Mouse (Mus musculus) olfactory bulb, adult 2 months (tissue): ENCODE results near the gene Gpr142. TPM values are rescaled to one million over a fixed set of nuclear protein-coding genes. Genes with fewer than 3 reads are reported as not detected.

Experiments used
- H3K27ac ChIP-seq: fragments of 200-500 bp; 2 replicates; pipeline ENCODE4 v1.5.1; 2012; ENCODE audit warnings: low read depth, low read length; ENCODE audit not compliant: insufficient read depth
- H3K4me1 ChIP-seq: fragments of 200-500 bp; 2 replicates; pipeline ENCODE4 v1.6.1; 2012; ENCODE audit warnings: low read length; ENCODE audit not compliant: control insufficient read depth, insufficient read depth
- H3K4me3 ChIP-seq: fragments of 200-500 bp; 2 replicates; pipeline ENCODE4 v1.5.1; 2012; ENCODE audit warnings: mild to moderate bottlenecking, low read depth, low read length, moderate library complexity; ENCODE audit not compliant: insufficient read depth
- CTCF ChIP-seq: fragments of 200-500 bp; IDR thresholded peaks from 2 replicates; pipeline ENCODE4 v1.5.1; 2012; ENCODE audit warnings: low read depth, mild to moderate bottlenecking, low read length, moderate library complexity; ENCODE audit not compliant: insufficient read depth
- POLR2A ChIP-seq: fragments of 200-500 bp; IDR thresholded peaks from 2 replicates; pipeline ENCODE4 v1.6.1; 2012; ENCODE audit warnings: mild to moderate bottlenecking, low read depth, low read length, moderate library complexity; ENCODE audit not compliant: insufficient read depth
- WGBS: fragments of 180-500 bp; shearing (Covaris S2); methylation state at CpG from one replicate; pipeline ENCODE4 v1.1.7; 2018; 5-methylcytosine and 5-hydroxymethylcytosine counted together
- polyA plus RNA-seq: library from polyadenylated mRNA; stranded (reverse); fragments of >200 nt; gene quantifications from 2 replicates; pipeline ENCODE4 v1.2.4, GENCODE M21; 2012; ENCODE audit warnings: low replicate concordance; ENCODE audit not compliant: missing spikeins, insufficient read depth, insufficient read length

Gpr142 gene
- polyA plus RNA-seq, 1 experiment: not detected

DNA sequence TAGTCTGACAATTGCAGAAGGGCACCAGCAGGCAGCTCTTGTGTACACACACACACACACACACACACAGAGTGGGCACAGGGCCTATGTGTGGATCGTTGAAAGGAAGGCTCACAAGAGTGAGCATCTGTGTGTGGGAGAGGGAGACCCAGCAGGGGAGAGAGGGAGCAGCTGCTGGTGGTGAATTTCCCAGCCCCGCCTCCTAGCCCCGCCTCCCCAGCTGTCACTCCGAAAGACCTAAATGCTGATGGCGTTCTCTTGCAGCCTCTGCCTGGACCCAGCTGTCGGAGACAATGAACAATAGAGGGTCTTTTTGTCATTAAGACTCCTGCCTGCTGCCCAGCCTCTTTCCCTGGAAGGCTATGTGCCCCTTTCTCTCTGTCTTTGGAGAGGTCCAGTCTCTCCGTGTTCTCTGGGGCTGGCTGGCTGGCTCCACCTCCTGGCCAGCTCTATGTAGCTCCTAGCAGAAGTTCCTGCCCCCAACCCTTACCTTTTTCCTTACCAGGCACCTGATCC is 3.4 kb upstream of the Gpr142 start:
- Histone ChIP-seq H3K4me1 (peaks cover 44% of the 10 kb centered on the region), H3K27ac (peak overlapping the region; percentile 76), H3K4me3 (peak overlapping the region; percentile 28)
- TF ChIP-seq POLR2A (no peak), CTCF (no peak)
- 4% methylated on average over 7 of the region's 7 CpGs for WGBS

DNA sequence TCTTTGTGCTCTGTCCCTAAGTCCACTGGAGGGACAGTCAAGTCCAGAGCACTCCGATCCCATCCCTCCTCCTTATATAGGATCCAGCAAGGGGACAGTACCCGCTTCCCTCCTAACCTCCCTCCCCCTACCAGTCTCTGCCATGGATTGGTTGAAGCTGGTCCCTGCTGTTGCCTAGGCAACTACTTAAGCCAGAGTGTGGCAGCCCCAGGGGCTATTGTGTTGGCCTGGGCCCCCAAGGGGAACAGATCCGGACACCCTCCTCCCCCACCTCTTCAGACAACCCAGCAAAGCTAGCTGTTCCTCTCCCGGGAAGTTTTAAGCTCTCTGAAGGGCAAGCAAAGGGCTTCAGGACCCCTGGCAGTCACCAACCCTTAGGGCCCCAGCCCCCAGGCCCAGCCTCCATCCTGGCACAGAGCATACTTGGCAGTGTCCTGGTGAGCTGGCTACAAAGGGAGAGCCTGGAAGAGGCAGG is 2.8 kb upstream of the Gpr142 start, which contains the start of gene Btbd17:
Gene Btbd17, minus strand, starts transcription at position 98 of the 475 bp plus-strand sequence.
- Histone ChIP-seq H3K27ac (peak within 1 kb of the TSS; percentile 76), H3K4me1 (peaks cover 43% of the 10 kb centered on the region), H3K4me3 (peak within 1 kb of the TSS; percentile 28)
- no peak for TF ChIP-seq CTCF
- TF ChIP-seq POLR2A: no peak
- WGBS: 21% methylated on average over 4 of the region's 4 CpGs

- H3K27ac ChIP-seq: no peak overlapping the region
- TF ChIP-seq POLR2A: no peak
- TF ChIP-seq CTCF: no peak
- H3K4me1 ChIP-seq: peaks cover 34% of the 10 kb centered on the region
- H3K4me3 ChIP-seq: no peak overlapping the region
- WGBS: 74% methylated on average over 7 of the region's 7 CpGs
Observed at GRCm38 (mm10) chr11:114797176-114797575, 1.5 kb upstream of the Gpr142 start.

DNA sequence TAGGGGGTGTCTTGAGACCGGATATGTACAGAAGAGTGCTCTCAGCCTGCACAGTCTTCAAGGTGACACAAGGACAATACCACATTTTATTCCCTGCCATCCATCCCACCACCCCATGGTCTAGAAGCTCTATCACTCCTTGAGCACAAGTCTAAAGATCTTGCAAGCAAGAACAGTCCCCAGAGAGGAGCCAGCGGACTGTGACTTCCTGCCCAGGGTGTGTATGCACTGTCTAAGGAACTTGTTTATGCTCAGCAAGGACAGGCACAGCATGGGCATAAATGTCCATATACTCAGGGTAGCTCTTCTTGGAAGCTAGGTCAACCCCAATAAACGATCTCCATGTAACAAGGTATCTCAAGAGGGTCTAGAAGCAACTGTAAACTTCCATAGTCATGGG is 743 bp upstream of the Gpr142 start:
- no peak overlapping the region for H3K27ac ChIP-seq
- peaks cover 34% of the 10 kb centered on the region for H3K4me1 ChIP-seq
- 93% methylated on average over 3 of the region's 3 CpGs for WGBS
- TF ChIP-seq POLR2A (no peak), CTCF (no peak)
- H3K4me3 ChIP-seq: no peak overlapping the region

GRCm38 (mm10) chr11:114801906-114802305 is 3.2 kb downstream of the Gpr142 start:
- no peak overlapping the region for H3K4me3 ChIP-seq
- peaks cover 8% of the 10 kb centered on the region for H3K4me1 ChIP-seq
- WGBS: 82% methylated on average over 1 of the region's 1 CpGs
- TF ChIP-seq CTCF (no peak), POLR2A (no peak)
- H3K27ac ChIP-seq: no peak overlapping the region

DNA sequence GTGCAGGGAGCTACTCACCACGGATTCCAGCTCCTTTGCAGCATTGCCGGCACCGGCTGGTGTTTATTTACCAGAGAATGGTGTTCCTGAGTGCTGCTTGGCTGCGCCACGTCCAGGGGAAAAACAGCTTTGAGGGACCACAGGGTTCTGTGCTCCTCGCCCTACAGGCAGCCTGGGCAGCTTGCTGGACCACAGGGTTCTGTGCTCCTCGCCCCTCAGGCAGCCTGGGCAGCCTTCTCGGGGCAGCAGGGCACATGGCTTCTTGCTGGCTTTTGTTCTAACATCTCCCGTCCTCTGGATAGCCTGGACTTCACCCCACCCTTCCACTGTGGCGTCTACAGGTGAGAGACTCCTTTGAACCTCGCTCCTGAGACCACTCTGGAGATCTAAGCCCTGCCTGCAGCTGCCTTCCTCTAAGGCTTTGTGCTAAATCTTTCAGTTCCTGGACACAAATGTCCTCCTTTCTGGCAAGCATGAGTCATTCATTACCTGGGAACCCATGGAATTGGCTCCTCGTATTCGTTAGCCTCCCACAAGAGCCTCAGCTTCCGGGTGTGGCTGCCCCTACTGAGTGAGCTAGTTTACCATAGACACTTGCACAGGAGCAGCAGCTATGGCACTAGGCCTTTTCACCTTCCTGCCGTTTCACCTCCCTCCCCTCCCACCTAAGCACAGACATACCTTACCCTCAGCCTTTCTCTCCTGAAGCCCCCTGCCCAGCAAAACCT is 4.0 kb downstream of the Gpr142 start:
- 75% methylated on average over 15 of the region's 15 CpGs for WGBS
- no peak overlapping the region for H3K27ac ChIP-seq
- TF ChIP-seq CTCF (no peak), POLR2A (no peak)
- peaks cover 12% of the 10 kb centered on the region for H3K4me1 ChIP-seq
- no peak overlapping the region for H3K4me3 ChIP-seq

DNA sequence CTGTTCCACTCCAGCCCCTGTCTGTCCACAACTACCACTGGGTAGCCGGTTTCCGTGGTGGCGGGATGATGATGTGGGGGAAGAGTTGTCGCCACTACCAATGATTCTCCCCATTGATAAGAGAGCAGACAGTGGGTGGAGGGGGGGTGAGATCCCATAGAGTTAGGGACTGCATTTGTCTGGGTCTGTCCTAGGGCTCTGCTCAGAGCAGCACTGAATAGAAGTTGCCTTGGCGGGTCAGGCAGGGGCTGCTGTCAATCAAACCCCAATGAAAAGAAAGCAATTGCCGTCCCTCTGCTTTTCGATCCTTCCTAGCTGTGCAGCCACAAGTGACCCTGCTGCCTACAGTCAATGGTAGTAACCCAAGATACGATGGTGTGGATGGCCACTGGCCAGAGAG is 5.3 kb downstream of the Gpr142 start:
- no peak for TF ChIP-seq POLR2A
- no peak for TF ChIP-seq CTCF
- Histone ChIP-seq H3K4me3 (no peak overlapping the region), H3K27ac (no peak overlapping the region), H3K4me1 (peaks cover 12% of the 10 kb centered on the region)
- 57% methylated on average over 8 of the region's 8 CpGs for WGBS

- H3K27ac ChIP-seq: no peak overlapping the region
- no peak overlapping the region for H3K4me3 ChIP-seq
- 52% methylated on average over 2 of the region's 2 CpGs for WGBS
- no peak for TF ChIP-seq CTCF
- no peak for TF ChIP-seq POLR2A
- peaks cover 12% of the 10 kb centered on the region for H3K4me1 ChIP-seq
Observed at GRCm38 (mm10) chr11:114807025-114807424, 8.3 kb downstream of the Gpr142 start.

- TF ChIP-seq POLR2A (no peak), CTCF (no peak)
- H3K27ac ChIP-seq: no peak overlapping the region
- no peak overlapping the region for H3K4me3 ChIP-seq
- 51% methylated on average over 14 of the region's 14 CpGs for WGBS
- peaks cover 10% of the 10 kb centered on the region for H3K4me1 ChIP-seq
Observed at GRCm38 (mm10) chr11:114807686-114808427, 9.1 kb downstream of the Gpr142 start.
